Mouse (Mus musculus) MEL (cell line): ENCODE measurements around the gene Rpap1. TPM values are rescaled to one million over a fixed set of nuclear protein-coding genes. Genes with fewer than 3 reads are reported as not detected.

Experiments
- DNase-seq: peaks from one replicate; pipeline ENCODE4 v3.0.0; 2011; ENCODE audit warnings: low read depth, low spot score
- H3K27ac ChIP-seq: 2 replicates; pipeline ENCODE4 v1.5.1; 2012; ENCODE audit warnings: low read depth, mild to moderate bottlenecking, control low read depth, low read length, moderate library complexity; ENCODE audit not compliant: control insufficient read depth
- H3K27me3 ChIP-seq, 2 experiments: fragments of 150-350 bp in 1 of 2; sonication (generic) in 1 of 2; 2 replicates each; pipeline ENCODE4 v1.6.1; 2012; ENCODE audit warnings: low read length in 2 of 2, mild to moderate bottlenecking in 2 of 2, improper control_type of control experiment in 1 of 2, moderate library complexity in 1 of 2; ENCODE audit not compliant: insufficient read depth in 2 of 2, control insufficient read depth in 1 of 2
- H3K36me3 ChIP-seq, 2 experiments: 2 replicates each; pipeline ENCODE4 v1.6.1; 2012 to 2014; ENCODE audit warnings: low read length in 2 of 2, improper control_type of control experiment in 1 of 2, inconsistent platforms in 1 of 2, mild to moderate bottlenecking in 1 of 2; ENCODE audit not compliant: insufficient read depth in 2 of 2, control insufficient read depth in 1 of 2
- H3K4me1 ChIP-seq, 2 experiments: fragments of 150-350 bp in 1 of 2; sonication (generic) in 1 of 2; 2 replicates each; pipeline ENCODE4 v1.6.1; 2012; ENCODE audit warnings: low read length in 2 of 2, improper control_type of control experiment in 1 of 2, mild to moderate bottlenecking in 1 of 2; ENCODE audit not compliant: insufficient read depth in 2 of 2, control insufficient read depth in 1 of 2
- H3K4me3 ChIP-seq, 2 experiments: fragments of 150-350 bp in 1 of 2; sonication (generic) in 1 of 2; 2 replicates each; pipeline ENCODE4 v1.5.1; 2012; ENCODE audit warnings: low read depth in 2 of 2, low read length in 2 of 2, mild to moderate bottlenecking in 2 of 2, moderate library complexity in 2 of 2, control low read depth in 1 of 2, improper control_type of control experiment in 1 of 2; ENCODE audit not compliant: control insufficient read depth in 1 of 2, insufficient read depth in 1 of 2
- H3K79me2 ChIP-seq: 2 replicates; pipeline ENCODE4 v1.6.1; 2012; ENCODE audit warnings: mild to moderate bottlenecking, low read length, moderate library complexity; ENCODE audit not compliant: control insufficient read depth, poor library complexity, insufficient read depth
- H3K9ac ChIP-seq: 2 replicates; pipeline ENCODE4 v1.6.1; 2012; ENCODE audit warnings: low read depth, mild to moderate bottlenecking, control low read depth, low read length, moderate library complexity; ENCODE audit not compliant: control insufficient read depth, poor library complexity, severe bottlenecking
- H3K9me3 ChIP-seq: fragments of 150-350 bp; sonication (generic); replicated peaks from 2 replicates; pipeline ENCODE4 v1.6.1; 2012; ENCODE audit warnings: mild to moderate bottlenecking, low read length, improper control_type of control experiment, moderate library complexity; ENCODE audit not compliant: insufficient read depth
- CHD2 ChIP-seq: IDR thresholded peaks from 2 replicates; pipeline ENCODE4 v1.6.1; 2011; ENCODE audit warnings: low read length, improper control_type of control experiment
- ELF1 ChIP-seq: IDR thresholded peaks from 2 replicates; pipeline ENCODE4 v1.6.1; 2014; ENCODE audit warnings: low read depth, mild to moderate bottlenecking, inconsistent platforms, low read length, improper control_type of control experiment, moderate library complexity
- EP300 ChIP-seq, 2 experiments: IDR thresholded peaks; 2 replicates each; pipeline ENCODE4 v1.6.1; 2011; ENCODE audit warnings: improper control_type of control experiment in 2 of 2, low read length in 2 of 2, low read depth in 1 of 2, mild to moderate bottlenecking in 1 of 2
- GABPA ChIP-seq: IDR thresholded peaks from 2 replicates; pipeline ENCODE4 v1.6.1; 2012; ENCODE audit warnings: low read depth, mild to moderate bottlenecking, inconsistent platforms, low read length, improper control_type of control experiment, moderate library complexity
- GATA1 ChIP-seq: IDR thresholded peaks from 2 replicates; pipeline ENCODE4 v1.6.1; 2011; ENCODE audit warnings: low read depth, low read length, improper control_type of control experiment
- KAT2A ChIP-seq: conservative IDR thresholded peaks from 2 replicates; pipeline ENCODE4 v1.6.1; 2012; ENCODE audit warnings: low read depth, low read length, improper control_type of control experiment, inconsistent platforms
- MAX ChIP-seq: IDR thresholded peaks from 2 replicates; pipeline ENCODE4 v1.6.1; 2011; ENCODE audit warnings: low read length, improper control_type of control experiment
- MEF2A ChIP-seq: IDR thresholded peaks from 2 replicates; pipeline ENCODE4 v1.6.1; 2014; ENCODE audit warnings: low read depth, mild to moderate bottlenecking, inconsistent platforms, low read length, improper control_type of control experiment; ENCODE audit not compliant: poor library complexity, insufficient replicate concordance, severe bottlenecking; ENCODE audit errors: extremely low read depth
- MYB ChIP-seq: IDR thresholded peaks from 2 replicates; pipeline ENCODE4 v1.6.1; 2011; ENCODE audit warnings: mild to moderate bottlenecking, low read depth, low read length, improper control_type of control experiment
- MYC ChIP-seq: IDR thresholded peaks from 2 replicates; pipeline ENCODE4 v1.6.1; 2011; ENCODE audit warnings: low read depth, mild to moderate bottlenecking, low read length, improper control_type of control experiment, moderate library complexity
- NELFE ChIP-seq: IDR thresholded peaks from 2 replicates; pipeline ENCODE4 v1.6.1; 2011; ENCODE audit warnings: low read depth, low read length, improper control_type of control experiment
- NRF1 ChIP-seq: IDR thresholded peaks from 2 replicates; pipeline ENCODE4 v1.6.1; 2014; ENCODE audit warnings: low read depth, mild to moderate bottlenecking, inconsistent platforms, low read length, improper control_type of control experiment, moderate library complexity; ENCODE audit not compliant: poor library complexity, insufficient read depth, severe bottlenecking
- POLR2A ChIP-seq, 2 experiments: IDR thresholded peaks; 2 replicates each; pipeline ENCODE4 v1.6.1; 2011 to 2012; ENCODE audit warnings: low read length in 2 of 2, mild to moderate bottlenecking in 2 of 2, control low read depth in 1 of 2, improper control_type of control experiment in 1 of 2, low read depth in 1 of 2, moderate library complexity in 1 of 2; ENCODE audit not compliant: control insufficient read depth in 1 of 2, insufficient read depth in 1 of 2, poor library complexity in 1 of 2
- POLR2AphosphoS5 ChIP-seq: IDR thresholded peaks from 2 replicates; pipeline ENCODE4 v1.6.1; 2012; ENCODE audit warnings: low read depth, borderline replicate concordance, mild to moderate bottlenecking, inconsistent platforms, low read length, moderate library complexity, mixed read lengths
- SIN3A ChIP-seq: IDR thresholded peaks from 2 replicates; pipeline ENCODE4 v1.6.1; 2012; ENCODE audit warnings: low read length, improper control_type of control experiment, inconsistent platforms
- SMC3 ChIP-seq: IDR thresholded peaks from 2 replicates; pipeline ENCODE4 v1.6.1; 2011; ENCODE audit warnings: low read depth, low read length, improper control_type of control experiment
- TAL1 ChIP-seq: IDR thresholded peaks from 2 replicates; pipeline ENCODE4 v1.6.1; 2012; ENCODE audit warnings: mild to moderate bottlenecking, inconsistent platforms, low read length, moderate library complexity, mixed read lengths
- TBP ChIP-seq: IDR thresholded peaks from 2 replicates; pipeline ENCODE4 v1.8.0; 2011; ENCODE audit warnings: low read depth, low read length, improper control_type of control experiment
- TCF12 ChIP-seq: IDR thresholded peaks from 2 replicates; pipeline ENCODE4 v1.6.1; 2014; ENCODE audit warnings: low read depth, mild to moderate bottlenecking, inconsistent platforms, low read length, improper control_type of control experiment, moderate library complexity
- ZC3H11A ChIP-seq: IDR thresholded peaks from 2 replicates; pipeline ENCODE4 v1.6.1; 2012; ENCODE audit warnings: low read depth, mild to moderate bottlenecking, inconsistent platforms, low read length, improper control_type of control experiment
- ZMIZ1 ChIP-seq: IDR thresholded peaks from 2 replicates; pipeline ENCODE4 v1.6.1; 2012; ENCODE audit warnings: low read depth, mild to moderate bottlenecking, inconsistent platforms, low read length, improper control_type of control experiment, moderate library complexity
- polyA plus RNA-seq, 2 experiments: library from polyadenylated mRNA; stranded (reverse) in 1 of 2; unstranded in 1 of 2; fragments of >175 nt in 1 of 2; fragments of >200 nt in 1 of 2; gene quantifications; 2 replicates each; pipeline versions ENCODE4 v1.2.1 to v1.2.4; 2012; ENCODE audit warnings: low replicate concordance in 2 of 2, low read depth in 1 of 2; ENCODE audit not compliant: insufficient read length in 2 of 2, insufficient read depth in 1 of 2, missing spikeins in 1 of 2
- total RNA-seq: library from RNA; depleted of rRNA; stranded (reverse); fragments of 300-350 nt; gene quantifications from 2 replicates; pipeline ENCODE4 v1.2.3, GENCODE M21; 2012

Gene Rpap1
- total and polyA plus RNA-seq, 3 experiments, result 12.9 to 26.8 TPM; not detected in 1

DNA sequence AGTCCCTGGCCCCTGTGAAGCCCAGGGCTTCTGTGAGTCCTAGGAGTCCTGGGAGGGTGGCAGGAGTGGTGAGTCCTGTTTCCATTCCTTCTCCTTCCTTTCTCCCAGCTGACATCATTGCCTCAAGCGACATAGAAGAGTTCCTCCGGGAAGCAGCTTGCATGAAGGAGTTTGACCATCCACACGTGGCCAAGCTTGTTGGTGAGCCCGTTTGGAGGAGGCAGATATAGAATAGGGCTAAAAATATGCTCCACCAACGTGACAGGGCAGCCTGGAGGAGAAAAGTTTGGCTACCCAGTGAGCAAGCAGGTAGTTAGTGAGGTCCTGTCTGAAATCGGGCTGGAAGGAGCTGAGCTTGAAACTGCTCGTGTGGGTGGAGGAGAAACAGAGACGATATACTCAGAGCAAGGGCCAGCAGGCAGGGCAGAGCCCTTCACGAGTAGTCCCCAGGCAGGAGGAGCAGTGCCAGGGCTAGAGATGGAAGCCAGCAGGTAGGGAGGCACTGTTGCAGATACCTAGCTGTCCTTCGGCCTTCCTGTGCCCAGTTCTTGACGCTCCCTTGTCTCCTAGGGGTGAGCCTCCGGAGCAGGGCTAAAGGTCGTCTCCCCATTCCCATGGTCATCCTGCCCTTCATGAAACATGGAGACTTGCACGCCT is 24.3 kb upstream of the Rpap1 start:
- no peak overlapping the region for H3K9ac ChIP-seq
- no peaks in the 10 kb centered on the region for H3K79me2 ChIP-seq
- H3K4me1 ChIP-seq, result no peaks in the 10 kb centered on the region
- no peak overlapping the region for H3K4me3 ChIP-seq
- H3K27ac ChIP-seq, result no peak overlapping the region
- DNase-seq, result no peak
- TF ChIP-seq MYB (no peak), MEF2A (no peak), POLR2AphosphoS5 (no peak), SMC3 (no peak), NELFE (no peak), GABPA (no peak), NRF1 (no peak), SIN3A (no peak), ZC3H11A (no peak), ELF1 (no peak)
- no peaks in the 10 kb centered on the region for H3K27me3 ChIP-seq
- H3K9me3 ChIP-seq, result no peaks in the 10 kb centered on the region
- H3K36me3 ChIP-seq, result no peaks in the 10 kb centered on the region

DNA sequence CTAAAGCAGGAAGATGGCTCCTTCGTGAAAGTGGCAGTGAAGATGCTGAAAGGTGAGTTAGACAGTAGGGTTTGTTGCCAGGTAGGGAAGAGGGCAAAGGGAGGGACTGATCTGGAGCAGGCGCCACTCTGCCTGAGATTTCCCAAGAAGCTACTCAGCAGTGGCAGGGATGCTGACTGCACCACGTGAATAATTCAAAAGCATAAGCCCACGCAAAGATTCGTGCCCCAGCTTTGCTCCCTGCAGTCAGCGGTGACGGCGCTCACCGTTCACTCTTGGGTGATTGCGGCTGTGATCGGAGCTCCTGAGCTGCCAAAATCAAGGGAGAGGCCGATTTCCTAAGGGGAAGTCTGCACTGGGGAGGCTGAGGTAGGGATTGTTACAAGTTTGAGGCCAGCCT is 23.6 kb upstream of the Rpap1 start:
- Histone ChIP-seq H3K9ac (no peak overlapping the region), H3K9me3 (no peaks in the 10 kb centered on the region), H3K4me3 (no peak overlapping the region), H3K4me1 (no peaks in the 10 kb centered on the region), H3K79me2 (no peaks in the 10 kb centered on the region), H3K36me3 (no peaks in the 10 kb centered on the region), H3K27ac (no peak overlapping the region), H3K27me3 (no peaks in the 10 kb centered on the region)
- no peak for TF ChIP-seq MYC
- TF ChIP-seq SMC3, result no peak
- no peak for DNase-seq

DNA sequence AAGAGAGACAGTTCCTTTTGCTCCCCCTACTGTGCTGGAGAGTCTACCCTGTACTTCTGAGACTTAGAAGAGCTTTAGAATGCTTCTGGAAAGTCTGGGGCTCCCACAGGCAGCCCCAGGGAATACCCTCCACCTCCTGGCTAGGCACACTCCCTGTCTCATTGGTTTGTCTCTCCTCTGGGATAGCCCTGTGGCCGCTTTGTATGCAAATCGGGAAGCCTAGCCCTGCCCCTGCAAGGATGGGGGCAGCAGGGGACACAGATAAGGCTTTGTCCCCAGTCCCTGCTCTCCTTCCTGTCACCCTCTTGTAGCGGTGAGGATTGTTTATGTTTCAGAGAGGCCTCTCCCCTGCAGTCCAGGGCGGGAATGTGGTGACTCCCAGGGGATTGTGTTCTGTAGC is 21.5 kb upstream of the Rpap1 start:
- no peaks in the 10 kb centered on the region for H3K9me3 ChIP-seq
- no peaks in the 10 kb centered on the region for H3K4me1 ChIP-seq
- no peaks in the 10 kb centered on the region for H3K27me3 ChIP-seq
- H3K36me3 ChIP-seq, result no peaks in the 10 kb centered on the region
- H3K4me3 ChIP-seq, result no peak overlapping the region
- no peak for DNase-seq
- no peak overlapping the region for H3K27ac ChIP-seq
- no peak overlapping the region for H3K9ac ChIP-seq
- H3K79me2 ChIP-seq, result no peaks in the 10 kb centered on the region
- TF ChIP-seq TAL1 (no peak), ZMIZ1 (no peak), CHD2 (no peak), EP300 (IDR thresholded peaks at IDR 0.05; ENCODE audit: low read depth in 1 of 2, low read length in 2 of 2) (no peak), TBP (no peak), MAX (no peak), GATA1 (no peak), KAT2A (no peak), POLR2A (IDR thresholded peaks at IDR 0.05; ENCODE audit: control insufficient read depth in 1 of 2, insufficient read depth in 1 of 2, low read depth in 1 of 2, low read length in 2 of 2, poor library complexity in 1 of 2) (no peak), SIN3A (no peak), MYC (no peak), GABPA (no peak), NELFE (no peak), TCF12 (no peak)
